Mouse (Mus musculus): Measurements from ENCODE around the gene Trio. TPM values are rescaled to one million over a fixed set of nuclear protein-coding genes. Genes with fewer than 3 reads are reported as not detected.
A peak's percentile ranks its signal among the peaks of the same experiment; 100 is the strongest.

Gene Trio
- total RNA-seq, 2 experiments from 2014 or later = 206 to 216 TPM

GRCm38 (mm10) chr15:27681419-27682187, 344.0 kb downstream of the Trio start, which contains the start of gene Otulinl:
TSS of gene Otulinl (minus strand) at chr15:27681579.
- DNase-seq (ENCODE audit: low spot score in 2 of 2) = peak; percentile 97 to 98

- no peak for DNase-seq (ENCODE audit: low spot score in 2 of 2)
Measured at GRCm38 (mm10) chr15:27680997-27681396, 344.7 kb downstream of the Trio start.

Other genes starting within 250 kb of the Trio start
- gene Dnah5, start 177.9 kb upstream of the Trio start, total RNA-seq (2021) = 1 to 10 TPM; 3.7 to 4.7 TPM